Mouse (Mus musculus) bone marrow, adult 2 months (tissue): Measurements from ENCODE around the gene Eif3i. TPM values are rescaled to one million over a fixed set of nuclear protein-coding genes. Genes with fewer than 3 reads are reported as not detected.
"Not testable (repeated sequence)": the region's sequence is repeated elsewhere in the genome, so short reads cannot be mapped to it uniquely, and the experiment has no call there.

ENCODE experiments used
- H3K27ac ChIP-seq: fragments of 200-500 bp; 2 replicates; pipeline ENCODE4 v1.5.1; 2012; ENCODE audit warnings: low read depth, mild to moderate bottlenecking, control low read depth, inconsistent platforms, low read length; ENCODE audit not compliant: control insufficient read depth, poor library complexity, insufficient read depth
- H3K4me1 ChIP-seq: fragments of 200-500 bp; 2 replicates; pipeline ENCODE4 v1.6.1; 2011; ENCODE audit warnings: low read length; ENCODE audit not compliant: control insufficient read depth, insufficient read depth
- H3K4me3 ChIP-seq: fragments of 200-500 bp; replicated peaks from 2 replicates; pipeline ENCODE3; 2011; ENCODE audit warnings: mild to moderate bottlenecking, low read depth, low read length, control low read depth; ENCODE audit not compliant: control insufficient read depth
- CTCF ChIP-seq: fragments of 200-500 bp; IDR thresholded peaks from 2 replicates; pipeline ENCODE4 v1.5.1; 2011; ENCODE audit warnings: low read length, control low read depth; ENCODE audit not compliant: control insufficient read depth, insufficient read depth
- POLR2A ChIP-seq: fragments of 200-500 bp; IDR thresholded peaks from 2 replicates; pipeline ENCODE4 v1.6.1; 2011; ENCODE audit warnings: low read depth, mild to moderate bottlenecking, control low read depth, low read length, borderline replicate concordance; ENCODE audit not compliant: control insufficient read depth
- WGBS: fragments of 180-500 bp; shearing (Covaris S2); methylation state at CpG from one replicate; pipeline ENCODE4 v1.1.7; 2018; 5-methylcytosine and 5-hydroxymethylcytosine counted together
- polyA plus RNA-seq: library from polyadenylated mRNA; stranded (reverse); fragments of >200 nt; gene quantifications from 2 replicates; pipeline ENCODE4 v1.2.4, GENCODE M21; 2011; ENCODE audit warnings: low replicate concordance; ENCODE audit not compliant: missing spikeins, insufficient read depth, insufficient read length

Eif3i gene
- polyA plus RNA-seq, 1 experiment: 123 TPM

- Histone ChIP-seq H3K4me3 (no peak overlapping the region), H3K27ac (no peak overlapping the region), H3K4me1 (no peaks in the 10 kb centered on the region)
- 92% methylated on average over 8 of the region's 8 CpGs for WGBS
- TF ChIP-seq CTCF (no peak), POLR2A (no peak)
These were observed 36.7 kb downstream of the Eif3i start for GRCm38 (mm10) chr4:129563718-129564117.

GRCm38 (mm10) chr4:129561184-129561583, 39.3 kb downstream of the Eif3i start:
- TF ChIP-seq POLR2A (no peak), CTCF (no peak)
- WGBS: 71% methylated on average over 5 of the region's 5 CpGs

GRCm38 (mm10) chr4:129558321-129558955, 42.0 kb downstream of the Eif3i start:
- Histone ChIP-seq H3K4me1 (peaks cover 10% of the 10 kb centered on the region), H3K27ac (peak overlapping the region; percentile 68), H3K4me3 (no peak overlapping the region)
- WGBS: 43% methylated on average over 12 of the region's 12 CpGs
- TF ChIP-seq POLR2A (no peak), CTCF (no peak)

More at GRCm38 (mm10) chr4:129561184-129561583, 39.3 kb downstream of the Eif3i start:
- Histone ChIP-seq H3K4me3 (no peak overlapping the region), H3K4me1 (peaks cover 7% of the 10 kb centered on the region), H3K27ac (no peak overlapping the region)

- 80% methylated on average over 9 of the region's 9 CpGs for WGBS
- Histone ChIP-seq H3K27ac (peak overlapping the region; percentile 52; the same call in 1 of the 2 replicates), H3K4me3 (peak overlapping the region; percentile 77), H3K4me1 (peaks cover 10% of the 10 kb centered on the region)
- TF ChIP-seq CTCF (no peak), POLR2A (no peak)
These were observed 43.1 kb downstream of the Eif3i start for GRCm38 (mm10) chr4:129557256-129557808.

GRCm38 (mm10) chr4:129556532-129557223, 43.8 kb downstream of the Eif3i start:
- peak overlapping the region; percentile 77 for H3K4me3 ChIP-seq
- 10% methylated on average over 33 of the region's 33 CpGs for WGBS
- peaks cover 10% of the 10 kb centered on the region for H3K4me1 ChIP-seq
- TF ChIP-seq POLR2A (peak; percentile 70; the same call in 1 of the 2 replicates), CTCF (no peak)
- peak overlapping the region; percentile 52 for H3K27ac ChIP-seq

GRCm38 (mm10) chr4:129555862-129556531, 44.5 kb downstream of the Eif3i start:
- TF ChIP-seq CTCF: no peak
- no peak for TF ChIP-seq POLR2A

GRCm38 (mm10) chr4:129555421-129555861, 45.0 kb downstream of the Eif3i start:
- 8% methylated on average over 16 of the region's 16 CpGs for WGBS
- Histone ChIP-seq H3K27ac (no peak overlapping the region), H3K4me3 (peak overlapping the region; percentile 17), H3K4me1 (peaks cover 10% of the 10 kb centered on the region)
- TF ChIP-seq POLR2A (no peak), CTCF (peak; percentile 77)

More at GRCm38 (mm10) chr4:129555862-129556531, 44.5 kb downstream of the Eif3i start:
- 3% methylated on average over 24 of the region's 24 CpGs for WGBS
- peaks cover 10% of the 10 kb centered on the region for H3K4me1 ChIP-seq
- no peak overlapping the region for H3K27ac ChIP-seq
- peak overlapping the region; percentile 77 for H3K4me3 ChIP-seq

- not testable (repeated sequence) for H3K4me3 ChIP-seq, H3K4me1 ChIP-seq, H3K27ac ChIP-seq
- 81% methylated on average over 6 of the region's 6 CpGs for WGBS
These were observed 45.9 kb downstream of the Eif3i start for GRCm38 (mm10) chr4:129554512-129554911.
